Mouse (Mus musculus) embryonic facial prominence, embryonic 10.5 days (tissue): Measurements from ENCODE around the gene Nacc1. TPM values are rescaled to one million over a fixed set of nuclear protein-coding genes. Genes with fewer than 3 reads are reported as not detected.
A peak's percentile ranks its signal among the peaks of the same experiment; 100 is the strongest.

Experiments used
- DNase-seq: peaks from one replicate; pipeline ENCODE4 v3.0.0-alpha.2; 2017; ENCODE audit warnings: low spot score
- H3K27ac ChIP-seq: fragments of 300-500 bp; sonication (generic); replicated peaks from 2 replicates; pipeline ENCODE4 v1.5.1; 2016; ENCODE audit warnings: mild to moderate bottlenecking
- H3K27me3 ChIP-seq: fragments of 300-500 bp; sonication (generic); replicated peaks from 2 replicates; pipeline ENCODE4 v1.6.1; 2016; ENCODE audit warnings: low read depth, mild to moderate bottlenecking; ENCODE audit not compliant: poor library complexity, severe bottlenecking
- H3K36me3 ChIP-seq: fragments of 300-500 bp; sonication (generic); replicated peaks from 2 replicates; pipeline ENCODE4 v1.6.1; 2016; ENCODE audit warnings: mild to moderate bottlenecking, moderate library complexity
- H3K4me1 ChIP-seq: fragments of 300-500 bp; sonication (generic); 2 replicates; pipeline ENCODE4 v1.6.1; 2016
- H3K4me3 ChIP-seq: fragments of 300-500 bp; sonication (generic); 2 replicates; pipeline ENCODE4 v1.5.1; 2016; ENCODE audit warnings: mild to moderate bottlenecking, moderate library complexity
- H3K9me3 ChIP-seq: fragments of 300-500 bp; sonication (generic); 2 replicates; pipeline ENCODE4 v1.6.1; 2016; ENCODE audit warnings: mild to moderate bottlenecking
- WGBS: fragments of 180-500 bp; shearing (Covaris S2); methylation state at CpG from one replicate; pipeline ENCODE4 v1.1.7; 2016; 5-methylcytosine and 5-hydroxymethylcytosine counted together
- polyA plus RNA-seq: library from polyadenylated mRNA; unstranded; fragments of >200 nt; fragmentation: Nextera tagmentation; extraction: Ambion mirVana; gene quantifications from 2 replicates; pipeline ENCODE4 v1.2.1, GENCODE M21; 2016

The Nacc1 gene
- polyA plus RNA-seq, 1 experiment from 2014 or later = 30.4 TPM

DNA sequence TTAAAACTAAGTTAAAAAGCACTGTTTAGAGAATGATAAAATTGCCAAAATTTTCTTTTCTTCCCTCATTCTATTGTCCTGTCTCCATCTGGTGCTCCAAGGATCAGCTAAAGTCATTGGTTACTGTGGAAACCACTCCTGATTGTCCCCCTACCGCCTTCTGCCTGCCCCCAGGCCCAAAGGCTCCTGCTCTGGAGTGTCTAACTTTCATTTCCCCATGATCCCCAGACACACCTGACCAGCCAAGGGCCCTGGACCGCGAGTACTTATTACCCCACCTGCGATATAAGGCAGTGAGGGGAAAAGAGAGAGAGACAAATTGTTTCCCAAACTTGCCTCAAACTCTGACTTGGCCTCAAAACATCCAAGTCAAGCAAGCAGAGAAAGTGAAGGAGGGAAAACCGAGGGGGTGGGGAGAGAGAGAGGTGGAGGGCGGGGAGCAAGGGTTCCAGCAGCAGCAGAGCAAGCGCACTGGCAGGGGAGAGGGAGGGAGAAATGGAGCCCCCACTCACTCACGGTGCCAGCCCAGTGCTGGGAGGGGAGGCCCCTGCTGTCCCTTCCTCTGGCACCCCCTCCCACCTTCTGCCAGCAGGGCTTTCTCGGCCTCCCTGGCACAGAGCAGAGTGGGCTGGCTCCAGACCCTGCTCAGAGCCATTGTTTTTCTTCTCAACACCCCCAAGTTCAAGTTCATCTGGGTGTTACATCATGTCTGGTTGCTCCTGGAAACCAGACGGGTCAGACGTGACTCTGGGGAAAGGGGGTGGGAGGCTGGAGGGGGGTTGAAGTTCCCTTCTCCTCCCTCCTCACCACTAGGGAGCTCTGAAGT, 24.5 kb upstream of the Nacc1 start:
- Histone ChIP-seq H3K9me3 (no peaks in the 10 kb centered on the region), H3K4me3 (peak overlapping the region; percentile 39; the same call in 1 of the 2 replicates), H3K27ac (peak overlapping the region; percentile 84), H3K4me1 (peaks cover 73% of the 10 kb centered on the region), H3K36me3 (no peaks in the 10 kb centered on the region), H3K27me3 (peaks cover 100% of the 10 kb centered on the region)
- WGBS = 16% methylated on average over 11 of the region's 11 CpGs
- peak; percentile 66 for DNase-seq

DNA sequence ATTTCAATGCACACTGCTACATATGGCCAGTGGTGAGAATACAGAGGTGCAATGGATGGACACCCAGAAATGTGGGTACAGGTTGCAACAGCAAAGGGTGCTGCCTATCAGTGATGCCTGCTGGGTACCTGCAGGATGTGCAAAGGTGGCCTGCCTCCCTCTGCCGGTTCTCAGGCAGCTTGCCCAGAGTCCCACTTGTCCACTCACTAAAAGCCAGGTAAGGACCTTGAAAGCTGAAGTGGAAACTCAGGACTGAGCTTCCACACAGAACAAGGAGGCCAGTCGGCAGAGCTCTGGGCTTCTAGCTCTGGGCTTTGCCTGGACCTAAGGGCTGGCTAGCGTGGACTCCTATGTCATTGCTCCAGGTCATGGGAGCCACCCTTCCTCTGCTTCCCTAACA, 23.6 kb upstream of the Nacc1 start:
- H3K27me3 ChIP-seq = peaks cover 100% of the 10 kb centered on the region

GRCm38 (mm10) chr8:84709931-84710330, 22.3 kb upstream of the Nacc1 start:
- Histone ChIP-seq H3K27me3 (peaks cover 98% of the 10 kb centered on the region), H3K27ac (no peak overlapping the region), H3K36me3 (no peaks in the 10 kb centered on the region), H3K4me1 (peaks cover 74% of the 10 kb centered on the region), H3K9me3 (no peaks in the 10 kb centered on the region), H3K4me3 (no peak overlapping the region)
- WGBS = 94% methylated on average over 1 of the region's 1 CpGs
- DNase-seq = no peak

More for the DNA sequence above, 23.6 kb upstream of the Nacc1 start:
- Histone ChIP-seq H3K4me1 (peaks cover 74% of the 10 kb centered on the region), H3K4me3 (0 out of 2 replicates have a peak overlapping the region, but pooled peaks have one; percentile 3), H3K9me3 (no peaks in the 10 kb centered on the region), H3K36me3 (no peaks in the 10 kb centered on the region), H3K27ac (peak overlapping the region; percentile 84)
- no peak for DNase-seq
- 45% methylated on average over 3 of the region's 3 CpGs for WGBS

DNA sequence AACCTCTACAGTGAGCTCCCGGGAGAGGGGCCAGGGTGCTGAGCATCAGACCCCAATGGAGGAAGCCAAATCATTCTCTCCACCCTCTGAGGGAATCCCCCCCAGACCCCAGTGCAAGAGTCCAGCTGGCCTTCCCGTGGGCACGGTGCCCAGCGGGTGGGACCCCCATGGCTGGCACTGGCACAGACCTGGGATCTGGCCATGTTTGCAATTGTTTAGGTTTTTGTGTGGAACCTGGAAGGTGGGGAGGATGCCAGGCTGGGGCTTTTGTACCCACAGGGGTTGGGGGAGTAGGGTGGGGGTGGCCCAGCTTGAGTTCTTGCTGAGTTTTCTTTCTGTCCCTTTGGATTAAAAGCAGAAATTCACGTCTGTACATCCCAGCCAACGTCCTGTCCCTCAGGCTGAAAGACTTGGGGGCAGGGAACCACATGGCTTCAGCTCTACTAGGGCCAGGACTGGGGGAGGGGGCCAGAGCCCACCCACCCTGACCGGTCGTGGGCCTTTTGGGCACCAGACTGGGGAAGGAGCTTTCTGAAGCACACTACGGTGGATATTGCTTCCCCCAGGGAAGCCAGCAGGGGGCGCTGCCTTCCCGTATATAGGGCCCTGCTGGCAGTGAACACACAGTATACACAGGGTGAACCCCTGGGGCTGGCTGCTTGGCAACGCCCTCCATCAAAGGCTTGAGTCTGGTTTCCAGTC, 21.3 kb upstream of the Nacc1 start:
- no peak overlapping the region; the same call in 1 of the 2 replicates for H3K4me3 ChIP-seq
- peaks cover 75% of the 10 kb centered on the region for H3K4me1 ChIP-seq
- WGBS = 13% methylated on average over 12 of the region's 12 CpGs
- peaks cover 98% of the 10 kb centered on the region for H3K27me3 ChIP-seq
- DNase-seq = peak; percentile 91
- no peak overlapping the region for H3K27ac ChIP-seq
- no peaks in the 10 kb centered on the region for H3K9me3 ChIP-seq
- no peaks in the 10 kb centered on the region for H3K36me3 ChIP-seq

DNA sequence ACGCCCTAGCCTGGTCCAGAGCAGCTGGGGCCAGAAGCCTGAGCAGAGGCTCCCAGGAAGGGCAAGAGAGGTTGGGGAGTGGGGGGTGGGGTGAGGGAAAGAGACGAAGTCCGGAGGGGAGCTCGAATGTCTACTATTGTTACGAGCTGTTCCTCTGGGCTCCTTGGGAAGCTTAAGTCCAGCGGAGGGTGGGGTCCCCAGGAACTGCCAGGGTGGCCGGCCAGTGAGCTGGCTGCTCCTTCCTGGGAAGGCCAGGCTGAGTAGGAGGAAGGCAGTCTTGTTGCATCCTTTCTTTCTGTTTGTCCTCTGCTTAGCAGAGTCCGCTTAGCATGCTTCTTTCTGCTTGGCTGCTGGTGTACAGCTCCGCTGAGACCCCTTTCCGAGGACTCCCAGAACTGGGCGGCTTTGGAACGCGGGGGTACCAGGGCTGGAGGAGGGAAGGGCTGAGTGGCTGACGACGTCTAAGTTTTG, 20.4 kb upstream of the Nacc1 start:
- WGBS = 2% methylated on average over 15 of the region's 15 CpGs
- DNase-seq = no peak
- H3K27ac ChIP-seq = peak overlapping the region; percentile 70
- H3K4me3 ChIP-seq = peak overlapping the region; percentile 45
- no peaks in the 10 kb centered on the region for H3K9me3 ChIP-seq
- H3K4me1 ChIP-seq = peaks cover 73% of the 10 kb centered on the region
- no peaks in the 10 kb centered on the region for H3K36me3 ChIP-seq
- H3K27me3 ChIP-seq = peaks cover 98% of the 10 kb centered on the region

GRCm38 (mm10) chr8:84707267-84707883, 19.7 kb upstream of the Nacc1 start:
- Histone ChIP-seq H3K4me3 (peak overlapping the region; percentile 45), H3K27me3 (peaks cover 98% of the 10 kb centered on the region), H3K36me3 (no peaks in the 10 kb centered on the region), H3K27ac (peak overlapping the region; percentile 70), H3K4me1 (peaks cover 65% of the 10 kb centered on the region), H3K9me3 (no peaks in the 10 kb centered on the region)
- 1% methylated on average over 22 of the region's 22 CpGs for WGBS
- DNase-seq = peak; percentile 50

- WGBS = 1% methylated on average over 45 of the region's 45 CpGs
These were observed 19.1 kb upstream of the Nacc1 start for GRCm38 (mm10) chr8:84706610-84707266.

GRCm38 (mm10) chr8:84705960-84706359, 18.3 kb upstream of the Nacc1 start:
- H3K4me3 ChIP-seq = peak overlapping the region; percentile 51; the same call in 1 of the 2 replicates
- DNase-seq = no peak
- WGBS = under 1% methylated on average over 12 of the region's 12 CpGs
- peaks cover 98% of the 10 kb centered on the region for H3K27me3 ChIP-seq
- no peak overlapping the region for H3K27ac ChIP-seq
- H3K4me1 ChIP-seq = peaks cover 63% of the 10 kb centered on the region
- no peaks in the 10 kb centered on the region for H3K9me3 ChIP-seq
- no peaks in the 10 kb centered on the region for H3K36me3 ChIP-seq

More at GRCm38 (mm10) chr8:84706610-84707266, 19.1 kb upstream of the Nacc1 start:
- peak; percentile 67 for DNase-seq
- H3K4me1 ChIP-seq = peaks cover 62% of the 10 kb centered on the region
- no peaks in the 10 kb centered on the region for H3K9me3 ChIP-seq
- peak overlapping the region; percentile 45 for H3K4me3 ChIP-seq
- H3K36me3 ChIP-seq = no peaks in the 10 kb centered on the region
- peak overlapping the region; percentile 70 for H3K27ac ChIP-seq
- peaks cover 98% of the 10 kb centered on the region for H3K27me3 ChIP-seq

DNA sequence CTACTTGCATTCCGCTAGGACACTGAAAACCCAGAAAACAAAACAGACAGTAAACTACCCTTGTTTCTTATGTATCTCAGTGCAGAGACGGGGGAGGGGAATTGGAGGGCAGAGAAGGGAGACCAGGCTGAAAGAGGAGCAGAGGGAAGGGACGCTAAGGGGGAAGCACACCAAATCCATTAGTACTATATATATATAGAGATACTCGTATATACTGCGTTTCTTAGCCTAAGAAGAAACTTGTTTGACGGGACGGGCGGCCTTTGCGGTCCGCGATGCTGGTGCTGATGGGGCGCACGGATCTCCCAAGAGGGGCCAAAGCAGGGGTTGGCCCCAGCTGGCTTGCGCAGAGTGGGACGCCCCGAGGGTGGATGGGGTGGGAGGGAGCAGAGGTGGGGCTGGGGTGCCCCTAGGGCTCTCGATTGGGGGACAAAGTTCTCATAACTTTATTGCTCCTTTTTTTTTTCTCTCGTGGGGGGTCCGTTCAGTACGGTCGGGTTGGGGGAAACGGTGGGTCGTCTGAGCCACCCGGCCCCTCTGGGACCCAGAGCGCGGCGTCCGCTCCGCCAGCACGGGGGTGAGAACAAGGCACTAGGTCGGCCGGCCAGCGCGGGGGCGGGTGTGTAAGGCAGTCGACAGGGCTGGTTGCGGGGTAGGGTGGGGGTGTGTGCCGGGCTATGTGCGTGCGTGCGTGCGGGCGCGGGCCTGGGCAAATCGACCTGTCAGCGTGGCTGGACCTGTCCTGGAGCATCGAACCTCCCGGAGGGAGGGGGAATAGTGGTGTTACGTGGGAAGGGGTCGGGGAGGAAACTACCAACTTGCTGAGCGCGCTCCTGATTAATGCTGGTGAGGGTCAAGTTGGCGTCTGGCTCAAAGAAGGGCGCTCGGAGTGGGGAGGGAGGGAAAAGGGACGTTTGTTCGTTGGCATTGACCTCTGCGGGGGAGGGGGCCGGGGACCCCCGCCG, 17.5 kb upstream of the Nacc1 start:
- 3% methylated on average over 61 of the region's 61 CpGs for WGBS
- Histone ChIP-seq H3K4me3 (peak overlapping the region; percentile 51), H3K36me3 (peaks cover 2% of the 10 kb centered on the region), H3K4me1 (peaks cover 64% of the 10 kb centered on the region), H3K9me3 (no peaks in the 10 kb centered on the region), H3K27ac (peak overlapping the region; percentile 57), H3K27me3 (peaks cover 98% of the 10 kb centered on the region)
- DNase-seq = peak; percentile 60

DNA sequence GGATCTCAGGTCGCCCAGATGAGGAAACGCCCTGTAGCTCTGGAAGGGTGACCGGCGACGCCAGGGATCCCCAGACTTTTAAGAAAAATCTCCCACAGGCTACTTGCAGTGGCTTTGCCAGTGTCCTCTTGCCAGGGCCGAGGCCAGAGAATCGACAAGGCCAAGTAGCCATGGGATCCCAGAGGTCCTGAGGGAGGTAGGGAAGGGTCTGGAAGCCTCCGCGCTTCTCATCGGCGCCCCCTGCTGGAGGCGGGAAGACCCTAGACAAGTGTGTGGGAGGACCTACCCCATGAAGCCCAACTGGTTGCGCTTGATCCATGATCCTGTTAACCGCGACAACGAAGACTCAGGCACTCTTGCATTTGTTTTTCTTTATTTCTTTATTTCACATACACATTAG, 16.7 kb upstream of the Nacc1 start:
- peak overlapping the region; percentile 51 for H3K4me3 ChIP-seq
- peaks cover 96% of the 10 kb centered on the region for H3K27me3 ChIP-seq
- DNase-seq = peak; percentile 89
- H3K9me3 ChIP-seq = no peaks in the 10 kb centered on the region
- peaks cover 10% of the 10 kb centered on the region for H3K36me3 ChIP-seq
- no peak overlapping the region for H3K27ac ChIP-seq
- under 1% methylated on average over 16 of the region's 16 CpGs for WGBS
- H3K4me1 ChIP-seq = peaks cover 63% of the 10 kb centered on the region
